Mouse (Mus musculus): Measurements from ENCODE around the gene Rpl14. TPM values are rescaled to one million over a fixed set of nuclear protein-coding genes. Genes with fewer than 3 reads are reported as not detected.
"Not testable (repeated sequence)": the region's sequence is repeated elsewhere in the genome, so short reads cannot be mapped to it uniquely, and the experiment has no call there.

The Rpl14 gene
- 326 and 355 TPM in 2 replicates for polyA plus RNA-seq (2012; rRNA removed)

GRCm38 (mm10) chr9:120570741-120571592 lies at the start of gene Rpl14:
TSS of gene Rpl14 (plus strand) at chr9:120571444.
- Histone ChIP-seq H3K4me1 (ENCODE audit: control insufficient read depth, insufficient read depth, low read length) (peaks cover 3% of the 10 kb centered on the region; the same call in 1 of the 2 replicates), H3K4me3 (ENCODE audit: insufficient read depth, low read length) (peak within 1 kb of the TSS; percentile 58), H3K27ac (ENCODE audit: insufficient read depth, low read length) (0 out of 2 replicates have a peak within 1 kb of the TSS, but pooled peaks have one; percentile 48)
- TF ChIP-seq POLR2A (IDR thresholded peaks at IDR 0.05; ENCODE audit: extremely low read depth, insufficient read depth, low read length) (peak; percentile 95), CTCF (IDR thresholded peaks at IDR 0.05; ENCODE audit: extremely low read depth, insufficient read depth, low read length) (no peak)

- no peak overlapping the region for H3K27ac ChIP-seq (ENCODE audit: insufficient read depth, low read length)
- H3K4me1 ChIP-seq (ENCODE audit: control insufficient read depth, insufficient read depth, low read length): no peaks in the 10 kb centered on the region
- H3K4me3 ChIP-seq (ENCODE audit: insufficient read depth, low read length): no peak overlapping the region
- TF ChIP-seq CTCF (IDR thresholded peaks at IDR 0.05; ENCODE audit: extremely low read depth, insufficient read depth, low read length) (no peak), POLR2A (IDR thresholded peaks at IDR 0.05; ENCODE audit: extremely low read depth, insufficient read depth, low read length) (no peak)
These were observed 44.0 kb upstream of the Rpl14 start for GRCm38 (mm10) chr9:120527270-120527669.

- no peak overlapping the region for H3K27ac ChIP-seq (ENCODE audit: insufficient read depth, low read length)
- H3K4me1 ChIP-seq (ENCODE audit: control insufficient read depth, insufficient read depth, low read length): no peaks in the 10 kb centered on the region
- H3K4me3 ChIP-seq (ENCODE audit: insufficient read depth, low read length): no peak overlapping the region
- no peak for TF ChIP-seq POLR2A (IDR thresholded peaks at IDR 0.05; ENCODE audit: extremely low read depth, insufficient read depth, low read length)
These were observed 43.3 kb upstream of the Rpl14 start for GRCm38 (mm10) chr9:120527919-120528318.

- Histone ChIP-seq H3K27ac (ENCODE audit: insufficient read depth, low read length) (no peak overlapping the region), H3K4me3 (ENCODE audit: insufficient read depth, low read length) (no peak overlapping the region), H3K4me1 (ENCODE audit: control insufficient read depth, insufficient read depth, low read length) (no peaks in the 10 kb centered on the region)
- TF ChIP-seq POLR2A (IDR thresholded peaks at IDR 0.05; ENCODE audit: extremely low read depth, insufficient read depth, low read length) (no peak), CTCF (IDR thresholded peaks at IDR 0.05; ENCODE audit: extremely low read depth, insufficient read depth, low read length) (no peak)
These were observed 42.3 kb upstream of the Rpl14 start for GRCm38 (mm10) chr9:120528815-120529510.

GRCm38 (mm10) chr9:120530471-120530870 lies 40.8 kb upstream of the Rpl14 start:
- Histone ChIP-seq H3K27ac (ENCODE audit: insufficient read depth, low read length) (no peak overlapping the region), H3K4me1 (ENCODE audit: control insufficient read depth, insufficient read depth, low read length) (no peaks in the 10 kb centered on the region), H3K4me3 (ENCODE audit: insufficient read depth, low read length) (no peak overlapping the region)
- TF ChIP-seq CTCF (IDR thresholded peaks at IDR 0.05; ENCODE audit: extremely low read depth, insufficient read depth, low read length): no peak

- no peak for TF ChIP-seq CTCF (IDR thresholded peaks at IDR 0.05; ENCODE audit: extremely low read depth, insufficient read depth, low read length)
- TF ChIP-seq POLR2A (IDR thresholded peaks at IDR 0.05; ENCODE audit: extremely low read depth, insufficient read depth, low read length): no peak
- no peak overlapping the region for H3K4me3 ChIP-seq (ENCODE audit: insufficient read depth, low read length)
- H3K27ac ChIP-seq (ENCODE audit: insufficient read depth, low read length): no peak overlapping the region
- H3K4me1 ChIP-seq (ENCODE audit: control insufficient read depth, insufficient read depth, low read length): no peaks in the 10 kb centered on the region
These were observed 39.2 kb upstream of the Rpl14 start for GRCm38 (mm10) chr9:120532062-120532461.

- H3K4me3 ChIP-seq (ENCODE audit: insufficient read depth, low read length): no peak overlapping the region
- no peak overlapping the region for H3K27ac ChIP-seq (ENCODE audit: insufficient read depth, low read length)
- no peaks in the 10 kb centered on the region for H3K4me1 ChIP-seq (ENCODE audit: control insufficient read depth, insufficient read depth, low read length)
- no peak for TF ChIP-seq CTCF (IDR thresholded peaks at IDR 0.05; ENCODE audit: extremely low read depth, insufficient read depth, low read length)
- TF ChIP-seq POLR2A (IDR thresholded peaks at IDR 0.05; ENCODE audit: extremely low read depth, insufficient read depth, low read length): no peak
These were observed 38.6 kb upstream of the Rpl14 start for GRCm38 (mm10) chr9:120532691-120533090.

- H3K27ac ChIP-seq (ENCODE audit: insufficient read depth, low read length); H3K4me1 ChIP-seq (ENCODE audit: control insufficient read depth, insufficient read depth, low read length); H3K4me3 ChIP-seq (ENCODE audit: insufficient read depth, low read length): not testable (repeated sequence)
These were observed 37.7 kb upstream of the Rpl14 start for GRCm38 (mm10) chr9:120533446-120533950.

GRCm38 (mm10) chr9:120539662-120540251 lies 31.5 kb upstream of the Rpl14 start, which contains the start of gene Entpd3:
TSS of gene Entpd3 (plus strand) at chr9:120539818.
- Histone ChIP-seq H3K27ac (ENCODE audit: insufficient read depth, low read length) (no peak within 1 kb of the TSS), H3K4me3 (ENCODE audit: insufficient read depth, low read length) (peak within 1 kb of the TSS; percentile 55), H3K4me1 (ENCODE audit: control insufficient read depth, insufficient read depth, low read length) (no peaks in the 10 kb centered on the region; the same call in 1 of the 2 replicates)
- TF ChIP-seq POLR2A (IDR thresholded peaks at IDR 0.05; ENCODE audit: extremely low read depth, insufficient read depth, low read length) (no peak), CTCF (IDR thresholded peaks at IDR 0.05; ENCODE audit: extremely low read depth, insufficient read depth, low read length) (no peak)
